Comparison of ENCODE assay signal across 8 mouse cellular contexts in genomic region chrX:50576824-50577223, GRCm38 (mm10).
A peak's percentile ranks its signal among the peaks of the same experiment; 100 is the strongest.
DNase-seq lines count a peak whose midpoint lies in the region; ATAC-seq and TF ChIP-seq lines count a peak whose summit lies in the region.

No protein-coding gene starts in this region.

- peak; percentile 44; the same call in 1 of the 2 replicates for TF ChIP-seq CTCF in brain, embryonic 14.5 days (IDR thresholded peaks at IDR 0.05; ENCODE audit: borderline replicate concordance, extremely low read depth, insufficient read depth, insufficient read length)
- TF ChIP-seq CTCF in liver, postnatal 0 days (IDR thresholded peaks at IDR 0.05; ENCODE audit: low read depth) = peak; percentile 75

- no peaks in the 10 kb centered on the region for H3K9me3 ChIP-seq in intestine, embryonic 16.5 days (ENCODE audit: control insufficient read depth, low read length)
- no peaks in the 10 kb centered on the region for H3K9me3 ChIP-seq in liver, postnatal 0 days (ENCODE audit: low read length)

- H3K4me3 ChIP-seq in intestine, embryonic 16.5 days (ENCODE audit: low read length) = peak overlapping the region; percentile 32
- peak overlapping the region; percentile 25; the same call in 1 of the 2 replicates for H3K4me3 ChIP-seq in liver, postnatal 0 days (ENCODE audit: low read depth, low read length)

- no peaks in the 10 kb centered on the region for H3K27me3 ChIP-seq in intestine, embryonic 16.5 days (replicated peaks; ENCODE audit: control insufficient read depth, insufficient read depth, low read length)
- H3K27me3 ChIP-seq in liver, postnatal 0 days (ENCODE audit: insufficient read depth, low read length) = no peaks in the 10 kb centered on the region

- H3K9ac ChIP-seq in intestine, embryonic 16.5 days (ENCODE audit: low read depth, low read length) = no peak overlapping the region
- H3K9ac ChIP-seq in liver, postnatal 0 days (replicated peaks) = no peak overlapping the region

- TF ChIP-seq POLR2A in brain, embryonic 14.5 days (IDR thresholded peaks at IDR 0.05; ENCODE audit: borderline replicate concordance, extremely low read depth, insufficient read depth, insufficient read length, poor library complexity, severe bottlenecking) = no peak

- no peak for TF ChIP-seq EP300 in liver, postnatal 0 days (IDR thresholded peaks at IDR 0.05; ENCODE audit: low read depth)

- H3K4me2 ChIP-seq in intestine, embryonic 16.5 days (ENCODE audit: low read depth, low read length) = 0 out of 2 replicates have a peak overlapping the region, but pooled peaks have one; percentile 19
- peak overlapping the region; percentile 32; the same call in 1 of the 2 replicates for H3K4me2 ChIP-seq in liver, postnatal 0 days (ENCODE audit: low read depth, low read length)

- ATAC-seq in intestine, embryonic 16.5 days = peak; percentile 44; the same call in 1 of the 2 replicates
- ATAC-seq in liver, postnatal 0 days = no peak
- ATAC-seq in activated CD4-positive, CD25-positive, alpha-beta regulatory T cell, adult 4 months = no peak

- no peaks in the 10 kb centered on the region for H3K36me3 ChIP-seq in intestine, embryonic 16.5 days (ENCODE audit: control insufficient read depth, insufficient read depth, low read length)
- no peaks in the 10 kb centered on the region for H3K36me3 ChIP-seq in liver, postnatal 0 days (replicated peaks; ENCODE audit: insufficient read depth, low read length)

- H3K4me1 ChIP-seq in intestine, embryonic 16.5 days (ENCODE audit: control insufficient read depth, insufficient read depth, low read length) = no peaks in the 10 kb centered on the region
- H3K4me1 ChIP-seq in liver, postnatal 0 days (ENCODE audit: insufficient read depth) = no peaks in the 10 kb centered on the region

- WGBS in intestine, embryonic 16.5 days = 47% methylated on average over 7 of the region's 7 CpGs
- 47% methylated on average over 7 of the region's 7 CpGs for WGBS in liver, postnatal 0 days (ENCODE audit: insufficient replicate concordance)

- peak; percentile 4 to 77 for DNase-seq in layer of hippocampus, adult 18-20 months (ENCODE audit: low spot score in 2 of 2)
- no peak for DNase-seq in layer of hippocampus, adult 9-11 months
- DNase-seq in brain, embryonic 14.5 days (ENCODE audit: low read depth) = peak; percentile 77
- peak; percentile 47 for DNase-seq in forelimb bud, embryonic 11.5 days (ENCODE audit: low read depth, low spot score)
- DNase-seq in liver, postnatal 0 days = peak; percentile 50
- peak; percentile 88 for DNase-seq in ovary, postnatal 14 days (ENCODE audit: low spot score)

- no peak overlapping the region for H3K27ac ChIP-seq in intestine, embryonic 16.5 days (ENCODE audit: low read length)
- H3K27ac ChIP-seq in liver, postnatal 0 days (ENCODE audit: low read depth) = no peak overlapping the region
